Mouse (Mus musculus) lung, embryonic 14.5 days (tissue): ENCODE measurements at regions not wholly inside any gene's neighbourhood (a gene's known extent, or its start where the extent isn't known, plus 50 kb on each side); places are given as distances from the start of the nearest gene placed in this dataset.

Source experiments
- ATAC-seq: fragments of 200-750 bp; cut with Nextera tagmentation; 2 replicates; pipeline ENCODE4 v1.8.0; 2017; ENCODE audit warnings: mild to moderate bottlenecking, moderate TSS enrichment, moderate library complexity; ENCODE audit not compliant: insufficient read depth
- DNase-seq: peaks from one replicate; pipeline ENCODE4 v3.0.0-alpha.2; 2015
- H3K27ac ChIP-seq: fragments of 300-500 bp; sonication (generic); 2 replicates; pipeline ENCODE4 v1.5.1; 2014; ENCODE audit warnings: low read depth, mild to moderate bottlenecking, moderate library complexity
- H3K27me3 ChIP-seq: fragments of 300-500 bp; sonication (generic); 2 replicates; pipeline ENCODE4 v1.6.1; 2014; ENCODE audit warnings: low read length, control low read depth; ENCODE audit not compliant: insufficient read depth
- H3K36me3 ChIP-seq: fragments of 300-500 bp; sonication (generic); 2 replicates; pipeline ENCODE4 v1.6.1; 2014; ENCODE audit warnings: control low read depth; ENCODE audit not compliant: insufficient read depth
- H3K4me1 ChIP-seq: fragments of 300-500 bp; sonication (generic); 2 replicates; pipeline ENCODE4 v1.6.1; 2014; ENCODE audit warnings: antibody characterized with exemption, control low read depth; ENCODE audit not compliant: insufficient read depth
- H3K4me2 ChIP-seq: fragments of 300-500 bp; sonication (generic); 2 replicates; pipeline ENCODE4 v1.6.1; 2014; ENCODE audit warnings: mild to moderate bottlenecking
- H3K4me3 ChIP-seq: fragments of 300-500 bp; sonication (generic); 2 replicates; pipeline ENCODE4 v1.5.1; 2014; ENCODE audit warnings: low read depth, low read length
- H3K9ac ChIP-seq: fragments of 300-500 bp; sonication (generic); 2 replicates; pipeline ENCODE4 v1.6.1; 2014
- H3K9me3 ChIP-seq: fragments of 300-500 bp; sonication (generic); 2 replicates; pipeline ENCODE4 v1.6.1; 2016; ENCODE audit warnings: low read depth, low read length, control low read depth
- CTCF ChIP-seq: IDR thresholded peaks from 2 replicates; pipeline ENCODE4 v1.5.1; 2016; ENCODE audit warnings: antibody characterized with exemption, low read depth
- WGBS: fragments of 180-500 bp; shearing (Covaris S2); extraction: QIAGEN DNeasy Blood & Tissue Kit; methylation state at CpG from one replicate; pipeline ENCODE4 v1.1.7; 2014; 5-methylcytosine and 5-hydroxymethylcytosine counted together

GRCm38 (mm10) chr6:135543390-135543789 lies 181.0 kb downstream of the Emp1 start:
- TF ChIP-seq CTCF = no peak
- H3K4me3 ChIP-seq = no peak overlapping the region
- no peaks in the 10 kb centered on the region for H3K36me3 ChIP-seq
- H3K4me1 ChIP-seq = no peaks in the 10 kb centered on the region
- H3K9me3 ChIP-seq = no peaks in the 10 kb centered on the region
- DNase-seq (no peak), ATAC-seq (no peak)
- no peak overlapping the region for H3K9ac ChIP-seq
- H3K4me2 ChIP-seq = no peak overlapping the region
- no peaks in the 10 kb centered on the region for H3K27me3 ChIP-seq
- H3K27ac ChIP-seq = no peak overlapping the region
- 64% methylated on average over 3 of the region's 3 CpGs for WGBS

GRCm38 (mm10) chr6:135543863-135544262 lies 181.5 kb downstream of the Emp1 start:
- Histone ChIP-seq H3K9ac (no peak overlapping the region), H3K27ac (no peak overlapping the region), H3K36me3 (no peaks in the 10 kb centered on the region), H3K4me1 (no peaks in the 10 kb centered on the region), H3K9me3 (no peaks in the 10 kb centered on the region), H3K4me2 (no peak overlapping the region), H3K4me3 (no peak overlapping the region), H3K27me3 (no peaks in the 10 kb centered on the region)
- no peak for TF ChIP-seq CTCF
- DNase-seq (no peak), ATAC-seq (no peak)
- 57% methylated on average over 3 of the region's 3 CpGs for whole genome bisulfite sequencing

- ATAC-seq (no peak), DNase-seq (no peak)
- Histone ChIP-seq H3K4me1 (no peaks in the 10 kb centered on the region), H3K9ac (no peak overlapping the region), H3K27ac (no peak overlapping the region), H3K4me3 (no peak overlapping the region), H3K4me2 (no peak overlapping the region), H3K36me3 (no peaks in the 10 kb centered on the region), H3K27me3 (no peaks in the 10 kb centered on the region), H3K9me3 (no peaks in the 10 kb centered on the region)
- TF ChIP-seq CTCF = no peak
- 44% methylated on average over 3 of the region's 3 CpGs for WGBS
Observed at GRCm38 (mm10) chr6:135550368-135550950, 188.1 kb downstream of the Emp1 start.

- no peak overlapping the region for H3K4me2 ChIP-seq
- 83% methylated on average over 3 of the region's 3 CpGs for WGBS
- no peak for ATAC-seq
- no peaks in the 10 kb centered on the region for H3K9me3 ChIP-seq
- H3K4me3 ChIP-seq = no peak overlapping the region
- H3K27me3 ChIP-seq = no peaks in the 10 kb centered on the region
- DNase-seq = no peak
- no peaks in the 10 kb centered on the region for H3K4me1 ChIP-seq
- no peak overlapping the region for H3K9ac ChIP-seq
- TF ChIP-seq CTCF = no peak
- no peak overlapping the region for H3K27ac ChIP-seq
- no peaks in the 10 kb centered on the region for H3K36me3 ChIP-seq
Observed at GRCm38 (mm10) chr6:135552396-135552795, 190.1 kb downstream of the Emp1 start.

GRCm38 (mm10) chr6:135559501-135559907 lies 197.2 kb downstream of the Emp1 start:
- 40% methylated on average over 5 of the region's 5 CpGs for WGBS
- peak; percentile 95 for ATAC-seq
- peak; percentile 84 for DNase-seq
- no peak overlapping the region for H3K27ac ChIP-seq
- H3K4me3 ChIP-seq = no peak overlapping the region
- no peaks in the 10 kb centered on the region for H3K9me3 ChIP-seq
- H3K36me3 ChIP-seq = no peaks in the 10 kb centered on the region
- TF ChIP-seq CTCF = no peak
- no peak overlapping the region for H3K4me2 ChIP-seq
- no peak overlapping the region for H3K9ac ChIP-seq
- H3K4me1 ChIP-seq = peaks cover 5% of the 10 kb centered on the region; the same call in 1 of the 2 replicates
- no peaks in the 10 kb centered on the region for H3K27me3 ChIP-seq

GRCm38 (mm10) chr6:135562267-135562666 lies 199.9 kb downstream of the Emp1 start:
- Histone ChIP-seq H3K4me3 (no peak overlapping the region), H3K27ac (no peak overlapping the region), H3K4me1 (peaks cover 5% of the 10 kb centered on the region; the same call in 1 of the 2 replicates), H3K9ac (no peak overlapping the region), H3K9me3 (no peaks in the 10 kb centered on the region), H3K27me3 (no peaks in the 10 kb centered on the region), H3K4me2 (no peak overlapping the region), H3K36me3 (no peaks in the 10 kb centered on the region)
- ATAC-seq = no peak
- no peak for DNase-seq
- TF ChIP-seq CTCF = no peak
- 74% methylated on average over 2 of the region's 2 CpGs for WGBS

GRCm38 (mm10) chr6:135563766-135564165 lies 201.4 kb downstream of the Emp1 start:
- Histone ChIP-seq H3K27ac (no peak overlapping the region), H3K4me2 (no peak overlapping the region), H3K9me3 (no peaks in the 10 kb centered on the region), H3K27me3 (no peaks in the 10 kb centered on the region), H3K4me3 (no peak overlapping the region), H3K4me1 (peaks cover 5% of the 10 kb centered on the region; the same call in 1 of the 2 replicates), H3K9ac (no peak overlapping the region), H3K36me3 (no peaks in the 10 kb centered on the region)
- no peak for ATAC-seq
- DNase-seq = no peak
- no peak for TF ChIP-seq CTCF

- no peak for ATAC-seq
- TF ChIP-seq CTCF = no peak
- no peak for DNase-seq
- Histone ChIP-seq H3K4me1 (no peaks in the 10 kb centered on the region), H3K4me2 (no peak overlapping the region), H3K4me3 (no peak overlapping the region), H3K9ac (no peak overlapping the region), H3K27me3 (no peaks in the 10 kb centered on the region), H3K36me3 (no peaks in the 10 kb centered on the region), H3K9me3 (no peaks in the 10 kb centered on the region), H3K27ac (no peak overlapping the region)
- 42% methylated on average over 1 of the region's 1 CpGs for WGBS
Observed at GRCm38 (mm10) chr6:135569086-135569485, 206.7 kb downstream of the Emp1 start.
